Mouse (Mus musculus) forebrain, embryonic 15.5 days (tissue): ENCODE measurements around the gene Itga1. TPM values are rescaled to one million over a fixed set of nuclear protein-coding genes. Genes with fewer than 3 reads are reported as not detected.

Experiments used
- ATAC-seq: fragments of 200-750 bp; cut with Nextera tagmentation; replicated peaks from 2 replicates; pipeline ENCODE4 v1.8.0; 2017; ENCODE audit warnings: mild to moderate bottlenecking, moderate TSS enrichment, moderate library complexity
- H3K27ac ChIP-seq: fragments of 300-500 bp; sonication (generic); replicated peaks from 2 replicates; pipeline ENCODE4 v1.5.1; 2015; ENCODE audit warnings: mild to moderate bottlenecking, inconsistent platforms
- H3K27me3 ChIP-seq: fragments of 300-500 bp; sonication (generic); 2 replicates; pipeline ENCODE4 v1.6.1; 2015; ENCODE audit warnings: inconsistent platforms
- H3K36me3 ChIP-seq: fragments of 300-500 bp; sonication (generic); 2 replicates; pipeline ENCODE4 v1.6.1; 2015; ENCODE audit warnings: mild to moderate bottlenecking, inconsistent platforms
- H3K4me1 ChIP-seq: fragments of 300-500 bp; sonication (generic); 2 replicates; pipeline ENCODE4 v1.6.1; 2015; ENCODE audit warnings: inconsistent platforms
- H3K4me2 ChIP-seq: fragments of 300-500 bp; sonication (generic); replicated peaks from 2 replicates; pipeline ENCODE4 v1.6.1; 2015; ENCODE audit warnings: mild to moderate bottlenecking, inconsistent platforms
- H3K4me3 ChIP-seq: fragments of 300-500 bp; sonication (generic); 2 replicates; pipeline ENCODE4 v1.5.1; 2015; ENCODE audit warnings: mild to moderate bottlenecking, inconsistent platforms
- H3K9ac ChIP-seq: fragments of 300-500 bp; sonication (generic); replicated peaks from 2 replicates; pipeline ENCODE4 v1.6.1; 2015; ENCODE audit warnings: mild to moderate bottlenecking, inconsistent platforms
- H3K9me3 ChIP-seq: fragments of 300-500 bp; sonication (generic); 2 replicates; pipeline ENCODE4 v1.6.1; 2016; ENCODE audit warnings: inconsistent platforms
- WGBS: fragments of 180-500 bp; shearing (Covaris S2); methylation state at CpG from one replicate; pipeline ENCODE4 v1.1.7; 2015; ENCODE audit warnings: mixed read lengths; 5-methylcytosine and 5-hydroxymethylcytosine counted together
- polyA plus RNA-seq: library from polyadenylated mRNA; unstranded; fragments of >200 nt; fragmentation: Nextera tagmentation; extraction: Ambion mirVana; gene quantifications from 2 replicates; pipeline ENCODE4 v1.2.1, GENCODE M21; 2015

Gene Itga1
- polyA plus RNA-seq, 1 experiment from 2014 or later: 5.6 TPM

DNA sequence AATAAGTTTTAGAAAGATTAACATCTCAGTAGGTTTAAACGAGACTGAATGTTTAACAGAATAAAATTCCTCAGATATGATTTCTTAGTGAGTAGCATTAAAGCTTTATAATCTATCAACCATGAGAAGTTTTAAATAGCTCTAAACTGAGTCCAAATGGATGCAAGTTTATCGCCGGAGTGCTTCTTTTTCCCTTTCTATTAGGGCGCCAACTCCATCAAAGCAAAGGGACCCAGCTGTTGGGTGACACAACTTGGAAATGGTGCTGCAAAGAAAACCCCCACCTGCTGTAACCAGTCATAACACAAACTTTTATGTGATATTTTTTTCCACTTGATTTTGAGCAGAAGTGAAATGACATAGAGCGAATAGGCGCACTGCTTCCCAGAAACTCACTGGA is 29.4 kb downstream of the Itga1 start:
- H3K4me1 ChIP-seq: no peaks in the 10 kb centered on the region
- H3K9ac ChIP-seq: no peak overlapping the region
- H3K36me3 ChIP-seq: no peaks in the 10 kb centered on the region
- no peak overlapping the region for H3K4me2 ChIP-seq
- ATAC-seq: no peak
- no peak overlapping the region for H3K4me3 ChIP-seq
- H3K27ac ChIP-seq: no peak overlapping the region
- H3K9me3 ChIP-seq: no peaks in the 10 kb centered on the region
- H3K27me3 ChIP-seq: no peaks in the 10 kb centered on the region
- WGBS: 93% methylated on average over 6 of the region's 6 CpGs

- H3K27ac ChIP-seq: no peak overlapping the region
- no peaks in the 10 kb centered on the region for H3K36me3 ChIP-seq
- no peak for ATAC-seq
- no peak overlapping the region for H3K4me3 ChIP-seq
- 90% methylated on average over 3 of the region's 3 CpGs for WGBS
- no peaks in the 10 kb centered on the region for H3K9me3 ChIP-seq
- H3K9ac ChIP-seq: no peak overlapping the region
- no peaks in the 10 kb centered on the region for H3K27me3 ChIP-seq
- no peaks in the 10 kb centered on the region for H3K4me1 ChIP-seq
- no peak overlapping the region for H3K4me2 ChIP-seq
Observed at GRCm38 (mm10) chr13:115071431-115071830, 30.3 kb downstream of the Itga1 start.

GRCm38 (mm10) chr13:115067968-115068330 is 33.8 kb downstream of the Itga1 start:
- no peaks in the 10 kb centered on the region for H3K4me1 ChIP-seq
- no peak for ATAC-seq
- H3K4me3 ChIP-seq: no peak overlapping the region
- no peaks in the 10 kb centered on the region for H3K9me3 ChIP-seq
- H3K9ac ChIP-seq: no peak overlapping the region
- WGBS: 98% methylated on average over 1 of the region's 1 CpGs
- H3K27ac ChIP-seq: no peak overlapping the region
- no peaks in the 10 kb centered on the region for H3K27me3 ChIP-seq
- H3K4me2 ChIP-seq: no peak overlapping the region
- no peaks in the 10 kb centered on the region for H3K36me3 ChIP-seq

DNA sequence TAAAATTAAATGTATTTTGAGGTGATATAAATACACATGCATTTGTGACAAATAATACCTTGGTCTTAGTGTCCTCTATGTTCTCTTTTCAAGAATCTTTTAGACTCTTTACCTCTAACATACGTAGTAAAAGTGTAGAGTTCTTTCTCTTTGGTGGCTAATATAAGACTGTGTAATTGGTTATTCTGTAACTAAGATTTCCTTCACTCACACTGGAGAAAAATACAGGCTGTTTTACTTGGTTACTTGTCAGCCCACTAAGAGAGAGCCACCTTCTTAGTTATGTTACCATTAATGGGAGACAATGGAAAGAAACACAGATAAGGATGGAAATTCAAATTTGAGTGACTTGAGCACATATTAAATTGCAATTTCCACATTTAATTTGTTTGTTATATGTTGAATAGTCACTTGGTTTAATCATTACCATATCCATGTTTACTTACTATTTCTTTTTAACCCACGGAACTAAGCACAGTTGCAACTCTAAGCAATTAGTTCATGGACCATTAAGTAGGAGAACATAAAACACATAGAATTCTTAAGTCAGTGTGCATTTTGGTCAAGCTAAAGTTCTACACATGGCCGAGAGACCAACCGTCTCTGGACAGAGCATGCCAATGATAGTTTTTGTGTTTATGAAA is 34.3 kb downstream of the Itga1 start:
- H3K4me1 ChIP-seq: no peaks in the 10 kb centered on the region
- 86% methylated on average over 4 of the region's 4 CpGs for WGBS
- H3K4me2 ChIP-seq: no peak overlapping the region
- no peaks in the 10 kb centered on the region for H3K36me3 ChIP-seq
- H3K4me3 ChIP-seq: no peak overlapping the region
- no peak overlapping the region for H3K27ac ChIP-seq
- H3K9ac ChIP-seq: no peak overlapping the region
- H3K9me3 ChIP-seq: no peaks in the 10 kb centered on the region
- ATAC-seq: no peak
- no peaks in the 10 kb centered on the region for H3K27me3 ChIP-seq

DNA sequence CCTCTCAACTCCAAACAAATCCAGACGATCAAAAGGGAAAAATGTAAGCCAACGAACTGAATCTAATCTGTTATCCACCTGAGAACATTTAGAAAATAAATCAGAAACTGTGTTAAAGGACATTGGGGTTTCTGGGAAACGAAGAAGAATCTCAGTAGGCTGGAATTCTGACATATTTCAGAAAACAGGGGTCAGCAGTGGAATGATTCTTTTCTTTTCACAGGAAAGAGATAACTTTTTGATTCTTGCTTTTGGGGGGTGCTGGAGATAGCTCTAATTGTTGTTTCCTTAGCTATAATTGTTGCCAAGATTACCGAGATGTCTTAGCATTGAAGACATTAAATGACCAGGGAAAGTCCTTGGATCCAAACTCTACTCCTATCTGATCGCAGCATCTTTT is 44.2 kb downstream of the Itga1 start:
- no peaks in the 10 kb centered on the region for H3K36me3 ChIP-seq
- H3K27ac ChIP-seq: no peak overlapping the region
- H3K4me3 ChIP-seq: no peak overlapping the region
- peaks cover 6% of the 10 kb centered on the region for H3K4me1 ChIP-seq
- no peak for ATAC-seq
- H3K9ac ChIP-seq: no peak overlapping the region
- no peaks in the 10 kb centered on the region for H3K9me3 ChIP-seq
- H3K27me3 ChIP-seq: no peaks in the 10 kb centered on the region
- H3K4me2 ChIP-seq: no peak overlapping the region
- 86% methylated on average over 5 of the region's 5 CpGs for WGBS

GRCm38 (mm10) chr13:115054783-115055182 is 47.0 kb downstream of the Itga1 start:
- Histone ChIP-seq H3K4me2 (no peak overlapping the region), H3K9me3 (no peaks in the 10 kb centered on the region), H3K4me1 (peaks cover 6% of the 10 kb centered on the region), H3K36me3 (no peaks in the 10 kb centered on the region), H3K27ac (no peak overlapping the region), H3K4me3 (no peak overlapping the region), H3K9ac (no peak overlapping the region), H3K27me3 (no peaks in the 10 kb centered on the region)
- WGBS: 11% methylated on average over 9 of the region's 9 CpGs
- ATAC-seq: peak; percentile 69; the same call in 1 of the 2 replicates

- Histone ChIP-seq H3K4me3 (no peak overlapping the region), H3K27ac (no peak overlapping the region), H3K9ac (no peak overlapping the region), H3K27me3 (no peaks in the 10 kb centered on the region), H3K4me1 (peaks cover 6% of the 10 kb centered on the region), H3K36me3 (no peaks in the 10 kb centered on the region), H3K4me2 (no peak overlapping the region), H3K9me3 (no peaks in the 10 kb centered on the region)
- 64% methylated on average over 7 of the region's 7 CpGs for WGBS
- no peak for ATAC-seq
Observed at GRCm38 (mm10) chr13:115052568-115052967, 49.2 kb downstream of the Itga1 start.

DNA sequence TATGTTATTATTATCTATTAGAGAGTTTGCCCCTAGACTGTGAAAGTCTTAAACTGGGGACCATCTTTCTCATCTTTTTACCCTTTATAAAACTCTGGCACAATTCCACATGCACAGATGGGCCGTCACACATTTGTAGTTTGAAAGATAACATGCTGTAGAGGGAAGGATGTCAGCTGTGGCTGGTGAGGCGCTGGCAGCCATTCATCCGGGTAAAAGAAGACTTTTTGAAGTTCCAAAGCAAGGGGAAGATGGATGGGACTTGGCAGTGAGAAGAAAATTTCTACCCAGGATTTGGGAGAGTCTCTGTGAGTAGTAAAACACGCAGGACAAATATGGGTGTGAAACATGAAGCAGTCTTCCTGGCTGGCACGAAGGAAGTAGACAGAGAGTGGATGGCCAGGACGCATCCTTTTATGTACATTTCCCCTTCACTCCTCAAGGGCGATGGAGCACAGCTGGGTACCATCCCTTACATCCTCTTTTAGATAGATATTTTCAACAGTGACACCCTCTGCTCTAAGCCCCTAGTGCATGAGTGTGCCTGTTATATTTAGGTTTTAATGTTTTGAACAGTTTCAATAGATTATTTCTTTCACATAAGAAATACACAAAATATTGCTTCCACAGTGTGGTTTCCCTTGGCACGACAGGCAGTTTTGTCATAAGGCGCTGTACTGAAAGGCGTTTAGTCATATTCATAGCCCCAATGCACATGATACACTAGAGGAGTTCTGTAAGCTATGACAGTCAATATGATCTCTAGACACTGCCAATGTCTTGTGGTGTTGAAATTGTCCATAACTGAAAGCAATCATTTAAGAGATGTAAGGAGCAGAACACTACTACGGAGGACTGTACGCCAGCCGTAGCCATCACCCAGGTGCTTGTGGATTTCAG is 50.9 kb downstream of the Itga1 start:
- no peaks in the 10 kb centered on the region for H3K27me3 ChIP-seq
- 78% methylated on average over 13 of the region's 13 CpGs for WGBS
- H3K4me3 ChIP-seq: no peak overlapping the region
- peaks cover 6% of the 10 kb centered on the region for H3K4me1 ChIP-seq
- H3K9me3 ChIP-seq: no peaks in the 10 kb centered on the region
- no peak overlapping the region for H3K9ac ChIP-seq
- ATAC-seq: peak; percentile 81
- no peak overlapping the region for H3K4me2 ChIP-seq
- no peaks in the 10 kb centered on the region for H3K36me3 ChIP-seq
- H3K27ac ChIP-seq: peak overlapping the region; percentile 32; the same call in 1 of the 2 replicates

DNA sequence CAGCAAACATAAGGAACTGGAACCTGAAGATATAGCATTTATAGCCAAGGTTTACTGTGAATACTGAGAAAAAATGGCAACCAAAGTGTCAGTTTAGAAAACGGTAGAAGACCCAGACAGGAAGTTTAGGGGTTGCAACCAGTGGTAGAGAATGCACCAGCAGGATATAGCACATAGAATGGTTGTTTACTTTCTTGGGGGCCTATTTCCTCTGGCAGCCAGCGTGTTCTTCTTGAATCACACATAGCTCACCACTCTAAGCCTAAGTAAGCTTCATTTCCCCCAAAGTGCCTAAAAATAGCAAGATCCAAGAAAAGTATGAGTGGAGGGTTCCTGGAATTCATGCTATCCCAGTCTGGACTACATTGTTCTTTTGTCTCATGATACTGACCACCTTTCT is 59.1 kb downstream of the Itga1 start:
- no peak overlapping the region for H3K4me3 ChIP-seq
- no peak overlapping the region for H3K27ac ChIP-seq
- H3K36me3 ChIP-seq: no peaks in the 10 kb centered on the region
- 71% methylated on average over 2 of the region's 2 CpGs for WGBS
- no peaks in the 10 kb centered on the region for H3K27me3 ChIP-seq
- no peaks in the 10 kb centered on the region for H3K4me1 ChIP-seq
- no peak overlapping the region for H3K4me2 ChIP-seq
- no peaks in the 10 kb centered on the region for H3K9me3 ChIP-seq
- H3K9ac ChIP-seq: no peak overlapping the region
- no peak for ATAC-seq

DNA sequence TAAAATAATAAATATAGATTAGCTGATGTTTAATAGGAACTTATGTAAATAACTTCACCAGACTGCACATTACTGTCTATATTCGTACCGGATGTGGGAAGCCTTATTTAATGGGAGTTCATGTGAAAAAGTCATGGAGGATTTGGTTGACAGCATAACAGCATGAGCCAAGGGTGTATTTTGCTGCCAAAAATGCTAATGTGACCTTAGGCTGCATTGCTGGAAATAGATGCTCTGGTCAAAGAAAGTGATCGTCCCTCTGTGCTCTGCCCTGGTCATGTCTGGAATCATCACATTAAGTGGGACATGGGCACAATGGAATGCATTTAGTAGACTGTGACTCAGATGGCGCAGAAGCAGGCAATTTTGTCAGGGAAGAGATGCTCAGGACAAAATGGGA is 64.5 kb downstream of the Itga1 start:
- no peak overlapping the region for H3K4me2 ChIP-seq
- ATAC-seq: no peak
- no peak overlapping the region for H3K27ac ChIP-seq
- H3K36me3 ChIP-seq: no peaks in the 10 kb centered on the region
- no peak overlapping the region for H3K9ac ChIP-seq
- H3K27me3 ChIP-seq: no peaks in the 10 kb centered on the region
- no peaks in the 10 kb centered on the region for H3K9me3 ChIP-seq
- H3K4me1 ChIP-seq: no peaks in the 10 kb centered on the region; the same call in 1 of the 2 replicates
- no peak overlapping the region for H3K4me3 ChIP-seq
- WGBS: 56% methylated on average over 4 of the region's 4 CpGs

DNA sequence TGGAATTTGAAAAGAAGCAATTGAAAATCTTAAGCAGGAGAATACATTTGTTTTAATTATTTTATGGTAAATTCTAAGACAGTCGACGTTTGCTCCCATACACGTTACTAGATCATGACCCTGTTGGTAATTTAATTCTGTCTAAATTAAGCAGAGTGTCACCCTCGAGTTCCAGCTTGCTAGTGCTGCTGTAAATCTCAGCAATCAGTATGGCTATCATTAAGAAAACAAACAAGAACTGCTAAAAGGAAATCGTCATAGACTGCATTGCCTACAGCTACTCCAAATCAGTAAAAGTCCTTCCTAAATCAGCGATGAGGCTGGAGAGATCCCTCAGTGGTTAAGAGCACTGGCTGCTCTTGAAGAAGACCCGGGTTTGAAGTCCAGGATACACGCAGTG is 66.4 kb downstream of the Itga1 start:
- no peak overlapping the region for H3K4me3 ChIP-seq
- H3K36me3 ChIP-seq: no peaks in the 10 kb centered on the region
- H3K9ac ChIP-seq: no peak overlapping the region
- no peak for ATAC-seq
- H3K27me3 ChIP-seq: no peaks in the 10 kb centered on the region
- H3K4me2 ChIP-seq: no peak overlapping the region
- H3K4me1 ChIP-seq: no peaks in the 10 kb centered on the region; the same call in 1 of the 2 replicates
- 82% methylated on average over 8 of the region's 8 CpGs for WGBS
- no peak overlapping the region for H3K27ac ChIP-seq
- H3K9me3 ChIP-seq: no peaks in the 10 kb centered on the region

DNA sequence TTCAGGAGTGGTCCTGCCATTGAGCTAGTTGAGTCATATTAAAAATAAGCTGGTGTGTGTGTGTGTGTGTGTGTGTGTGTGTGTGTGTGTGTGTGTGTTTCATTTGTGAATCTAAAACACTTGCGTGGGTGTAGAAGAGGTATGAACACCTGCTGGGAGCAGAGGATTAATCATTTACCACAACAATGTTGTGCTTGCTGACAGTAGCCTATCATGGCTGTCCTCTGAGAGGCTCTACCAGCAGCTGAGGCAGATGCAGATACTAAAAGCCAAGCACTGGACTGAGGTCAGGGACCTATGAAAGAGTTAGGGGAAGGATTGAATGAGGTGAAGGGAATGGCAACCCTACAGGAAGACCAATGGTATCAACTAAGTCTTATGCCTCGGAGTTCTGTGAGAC is 68.6 kb downstream of the Itga1 start:
- no peak overlapping the region for H3K4me2 ChIP-seq
- H3K36me3 ChIP-seq: no peaks in the 10 kb centered on the region
- H3K4me3 ChIP-seq: no peak overlapping the region
- no peaks in the 10 kb centered on the region; the same call in 1 of the 2 replicates for H3K4me1 ChIP-seq
- WGBS: 90% methylated on average over 2 of the region's 2 CpGs
- H3K27ac ChIP-seq: no peak overlapping the region
- no peaks in the 10 kb centered on the region for H3K9me3 ChIP-seq
- ATAC-seq: no peak
- no peak overlapping the region for H3K9ac ChIP-seq
- H3K27me3 ChIP-seq: no peaks in the 10 kb centered on the region
